Mouse (Mus musculus) embryonic fibroblast, embryonic 13.5 days (primary cell): ENCODE data around the gene Olfr279. TPM values are rescaled to one million over a fixed set of nuclear protein-coding genes. Genes with fewer than 3 reads are reported as not detected.
A peak's percentile ranks its signal among the peaks of the same experiment; 100 is the strongest.

Experiments used
- H3K27ac ChIP-seq: 2 replicates; pipeline ENCODE4 v1.5.1; 2012; ENCODE audit warnings: low read length, control low read depth, inconsistent platforms; ENCODE audit not compliant: insufficient read depth
- H3K4me1 ChIP-seq: 2 replicates; pipeline ENCODE4 v1.6.1; 2011; ENCODE audit warnings: low read length; ENCODE audit not compliant: control insufficient read depth, insufficient read depth
- H3K4me3 ChIP-seq: 2 replicates; pipeline ENCODE4 v1.5.1; 2011; ENCODE audit warnings: mild to moderate bottlenecking, control low read depth, low read length; ENCODE audit not compliant: insufficient read depth
- CTCF ChIP-seq: IDR thresholded peaks from 2 replicates; pipeline ENCODE4 v1.5.1; 2011; ENCODE audit warnings: mild to moderate bottlenecking, control low read depth, low read length, moderate library complexity, borderline replicate concordance; ENCODE audit not compliant: insufficient read depth
- POLR2A ChIP-seq: IDR thresholded peaks from 2 replicates; pipeline ENCODE4 v1.6.1; 2011; ENCODE audit warnings: low read depth, mild to moderate bottlenecking, control low read depth, low read length, moderate library complexity
- polyA plus RNA-seq: library from polyadenylated mRNA; stranded (reverse); fragments of >200 nt; gene quantifications from 2 replicates; pipeline ENCODE4 v1.2.4, GENCODE M21; 2011; ENCODE audit warnings: low read depth; ENCODE audit not compliant: missing spikeins, insufficient read length

The Olfr279 gene
- polyA plus RNA-seq, 1 experiment, result not detected

GRCm38 (mm10) chr15:98526057-98526456 lies 33.9 kb downstream of the Olfr279 start:
- peaks cover 18% of the 10 kb centered on the region for H3K4me1 ChIP-seq
- peak overlapping the region; percentile 94 for H3K27ac ChIP-seq
- TF ChIP-seq CTCF (no peak), POLR2A (no peak)
- no peak overlapping the region for H3K4me3 ChIP-seq

GRCm38 (mm10) chr15:98527056-98527771 lies 35.0 kb downstream of the Olfr279 start:
- H3K4me3 ChIP-seq, result no peak overlapping the region
- no peak for TF ChIP-seq POLR2A
- no peak for TF ChIP-seq CTCF
- H3K27ac ChIP-seq, result peak overlapping the region; percentile 93
- H3K4me1 ChIP-seq, result peaks cover 18% of the 10 kb centered on the region

GRCm38 (mm10) chr15:98528066-98528563 lies 35.9 kb downstream of the Olfr279 start:
- H3K4me1 ChIP-seq, result peaks cover 18% of the 10 kb centered on the region
- TF ChIP-seq CTCF (no peak), POLR2A (no peak)
- no peak overlapping the region for H3K4me3 ChIP-seq
- peak overlapping the region; percentile 93 for H3K27ac ChIP-seq

- Histone ChIP-seq H3K27ac (peak overlapping the region; percentile 96), H3K4me1 (peaks cover 14% of the 10 kb centered on the region), H3K4me3 (peak overlapping the region; percentile 75)
- TF ChIP-seq POLR2A, result peak; percentile 29
- TF ChIP-seq CTCF, result no peak
These were observed 40.1 kb downstream of the Olfr279 start for GRCm38 (mm10) chr15:98532281-98532680.

- H3K4me1 ChIP-seq, result peaks cover 9% of the 10 kb centered on the region
- TF ChIP-seq CTCF (no peak), POLR2A (no peak)
- H3K4me3 ChIP-seq, result peak overlapping the region; percentile 75
- peak overlapping the region; percentile 96 for H3K27ac ChIP-seq
These were observed 40.9 kb downstream of the Olfr279 start for GRCm38 (mm10) chr15:98533035-98533531.

GRCm38 (mm10) chr15:98533881-98534627 lies 41.9 kb downstream of the Olfr279 start, which contains the start of gene Kansl2:
Kansl2 (minus strand) TSS chr15:98534264.
- peak within 1 kb of the TSS; percentile 96 for H3K27ac ChIP-seq

GRCm38 (mm10) chr15:98535921-98536320 lies 43.7 kb downstream of the Olfr279 start:
- no peak overlapping the region for H3K4me3 ChIP-seq
- H3K27ac ChIP-seq, result no peak overlapping the region
- TF ChIP-seq CTCF (no peak), POLR2A (no peak)
- peaks cover 4% of the 10 kb centered on the region; the same call in 1 of the 2 replicates for H3K4me1 ChIP-seq

More at GRCm38 (mm10) chr15:98533881-98534627, 41.9 kb downstream of the Olfr279 start, which contains the start of gene Kansl2:
- Histone ChIP-seq H3K4me3 (peak within 1 kb of the TSS; percentile 75), H3K4me1 (0 out of 2 replicates have a peak, but pooled peaks cover 4% of the 10 kb centered on the region)
- TF ChIP-seq CTCF (no peak), POLR2A (peak; percentile 91)

- Histone ChIP-seq H3K4me3 (no peak overlapping the region), H3K27ac (0 out of 2 replicates have a peak overlapping the region, but pooled peaks have one; percentile 6), H3K4me1 (peaks cover 6% of the 10 kb centered on the region)
- TF ChIP-seq POLR2A, result no peak
- no peak for TF ChIP-seq CTCF
These were observed 44.8 kb downstream of the Olfr279 start for GRCm38 (mm10) chr15:98536828-98537510.

GRCm38 (mm10) chr15:98537923-98538322 lies 45.7 kb downstream of the Olfr279 start:
- TF ChIP-seq CTCF, result no peak
- no peak for TF ChIP-seq POLR2A
- Histone ChIP-seq H3K27ac (no peak overlapping the region), H3K4me1 (peaks cover 9% of the 10 kb centered on the region), H3K4me3 (no peak overlapping the region)
